18 mouse cellular contexts compared by ENCODE assay signal in the genomic region with DNA sequence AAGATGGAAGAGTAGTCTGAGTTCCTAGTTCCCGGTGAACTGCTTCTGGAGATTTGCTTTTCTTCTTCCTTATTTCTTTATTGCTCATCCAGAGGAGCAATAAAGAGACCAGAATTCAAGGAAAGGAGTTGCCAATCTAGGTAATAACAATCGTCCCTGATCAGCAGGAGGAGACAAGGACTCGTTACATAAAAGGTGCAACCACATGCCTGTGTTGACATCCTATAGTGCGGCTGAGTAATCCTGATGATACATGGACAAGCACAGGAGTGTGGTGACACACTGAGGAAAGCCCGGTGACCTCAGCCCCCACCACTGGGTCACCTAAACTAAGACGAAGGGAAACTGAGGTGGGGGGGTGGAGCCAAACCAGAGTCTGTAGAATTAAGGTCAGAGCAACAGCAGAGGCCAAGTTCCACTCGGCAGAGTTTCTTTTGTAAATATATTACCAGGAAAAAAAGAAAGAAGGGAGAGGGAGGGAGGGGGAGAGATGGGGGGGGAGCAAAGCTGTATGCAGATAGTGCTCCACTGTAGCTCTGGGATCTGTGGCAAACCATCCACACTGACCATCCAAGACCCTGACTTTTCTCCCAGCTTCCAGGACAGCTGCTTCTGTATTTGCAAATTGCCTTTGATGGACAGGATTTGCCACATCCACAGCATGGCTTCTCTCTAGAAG.
"Had no signal": no experiment of that assay in that cellular context is flagged by ENCODE, and none has a peak within 500 bp of the region (broad histone marks: within the 10 kb centered on the region; RNA-seq: fewer than 3 reads in every experiment).

No protein-coding gene starts in this region.

- H3K9ac ChIP-seq: liver, embryonic 14.5 days; lung, embryonic 14.5 days; midbrain, embryonic 12.5 days; midbrain, embryonic 15.5 days; neural tube, embryonic 13.5 days; neural tube, embryonic 15.5 days had no signal

- DNase-seq: lung, adult 18-20 months; lung, embryonic 14.5 days; lung, postnatal 10 days; lung, postnatal 4 days; retina, postnatal 1 day; right cerebral cortex, adult 18-20 months; right cerebral cortex, postnatal 25 days; right cerebral cortex, postnatal 4 days; thymus, adult 18-20 months; thymus, postnatal 14 days; thymus, postnatal 36 days had no signal

- H3K4me1 ChIP-seq: midbrain, embryonic 10.5 days; midbrain, embryonic 12.5 days; midbrain, embryonic 15.5 days; neural tube, embryonic 13.5 days; neural tube, embryonic 15.5 days had no signal

- H3K36me3 ChIP-seq: midbrain, embryonic 10.5 days; midbrain, embryonic 12.5 days; midbrain, embryonic 15.5 days; neural tube, embryonic 13.5 days; neural tube, embryonic 15.5 days had no signal

- H3K27me3 ChIP-seq: midbrain, embryonic 12.5 days; midbrain, embryonic 15.5 days; neural tube, embryonic 13.5 days; neural tube, embryonic 15.5 days had no signal

- H3K27ac ChIP-seq: liver, embryonic 14.5 days; midbrain, embryonic 10.5 days; midbrain, embryonic 12.5 days; midbrain, embryonic 15.5 days; neural tube, embryonic 13.5 days; neural tube, embryonic 15.5 days had no signal

- H3K4me2 ChIP-seq: lung, embryonic 14.5 days; midbrain, embryonic 12.5 days; midbrain, embryonic 15.5 days; neural tube, embryonic 13.5 days; neural tube, embryonic 15.5 days had no signal

- H3K4me3 ChIP-seq: midbrain, embryonic 10.5 days; midbrain, embryonic 12.5 days; midbrain, embryonic 15.5 days; myocyte; neural tube, embryonic 13.5 days; neural tube, embryonic 15.5 days had no signal

- ATAC-seq: midbrain, embryonic 15.5 days had no signal

- H3K9me3 ChIP-seq: midbrain, embryonic 10.5 days; midbrain, embryonic 12.5 days; midbrain, embryonic 15.5 days; neural tube, embryonic 13.5 days; neural tube, embryonic 15.5 days had no signal
